Mouse (Mus musculus): ENCODE results near the gene Adamts9.

- no peak for TF ChIP-seq POLR2A (IDR thresholded peaks at IDR 0.05; ENCODE audit: borderline replicate concordance, control insufficient read depth, low read depth, low read length)
- TF ChIP-seq CTCF (IDR thresholded peaks at IDR 0.05; ENCODE audit: control insufficient read depth, insufficient read depth, low read length), result no peak
Measured at GRCm38 (mm10) chr6:92829148-92829547, 114.1 kb downstream of the Adamts9 start.
